ENCODE assay signal across 8 mouse cellular contexts in the genomic region with DNA sequence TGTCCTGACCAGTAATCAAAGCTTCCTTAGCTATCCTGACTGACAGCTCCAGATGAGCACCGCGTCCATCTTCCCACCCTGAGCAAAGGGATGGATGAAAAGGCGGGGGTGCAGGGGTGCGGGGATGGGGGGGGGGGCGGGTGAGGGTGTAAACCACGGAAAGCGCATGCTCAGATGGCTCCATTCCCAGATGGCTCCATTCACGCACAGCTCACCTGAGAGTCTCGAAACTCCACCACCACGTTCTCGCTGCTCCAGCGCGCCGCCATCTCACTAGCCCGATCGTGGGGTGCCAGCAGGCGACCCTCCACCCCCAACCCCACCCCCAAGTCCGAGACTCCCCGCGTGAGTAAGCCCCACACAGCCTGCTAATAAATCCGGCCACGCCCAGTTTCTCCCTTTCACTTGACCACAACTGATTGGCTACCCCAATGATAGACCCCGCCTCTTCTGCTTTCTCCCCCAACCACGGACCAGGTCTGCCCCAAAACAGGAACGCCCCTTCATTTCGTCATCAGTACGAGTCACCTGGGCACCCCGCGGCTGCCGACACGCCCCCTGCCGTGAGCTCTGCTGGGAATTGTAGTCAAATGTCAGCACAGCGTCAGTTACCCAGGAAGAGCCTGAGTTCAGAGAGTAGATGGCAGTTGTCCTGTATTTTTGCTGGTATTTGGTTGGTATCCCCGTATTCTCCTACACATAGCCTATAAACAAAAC. TPM values are rescaled to one million over a fixed set of nuclear protein-coding genes. Genes with fewer than 3 reads are reported as not detected.
DNase-seq lines count a peak whose midpoint lies in the region; ATAC-seq lines count a peak whose summit lies in the region.

Gene Wdr59, minus strand, starts transcription at position 380 of the 717 bp plus-strand sequence.

- H3K27me3 ChIP-seq in heart, embryonic 10.5 days (ENCODE audit: insufficient read depth, poor library complexity, severe bottlenecking), result no peaks in the 10 kb centered on the region
- no peaks in the 10 kb centered on the region for H3K27me3 ChIP-seq in kidney, embryonic 15.5 days

- peak; percentile 100 for ATAC-seq in erythroblast, adult 5-6 weeks (replicated peaks; ENCODE audit: low FRiP score, poor library complexity, severe bottlenecking)
- peak; percentile 99 for ATAC-seq in kidney, embryonic 15.5 days (replicated peaks; ENCODE audit: low FRiP score)
- peak; percentile 99 for ATAC-seq in monocyte, adult 5-6 weeks (replicated peaks; ENCODE audit: insufficient number of reproducible peaks, low FRiP score, low TSS enrichment, poor library complexity, severe bottlenecking)

- H3K4me1 ChIP-seq in heart, embryonic 10.5 days, result peaks cover 6% of the 10 kb centered on the region; the same call in 1 of the 2 replicates
- peaks cover 11% of the 10 kb centered on the region for H3K4me1 ChIP-seq in kidney, embryonic 15.5 days

- peak within 1 kb of the TSS; percentile 68 for H3K4me2 ChIP-seq in kidney, embryonic 15.5 days

- DNase-seq in B cell, adult 2 months, result peak; percentile 97 to 99
- peak; percentile 100 for DNase-seq in brain, adult 2 months (ENCODE audit: low read depth, low spot score)
- DNase-seq in heart, embryonic 10.5 days (ENCODE audit: low spot score), result peak; percentile 99
- DNase-seq in liver, result peak; percentile 96
- peak; percentile 97 to 98 for DNase-seq in spleen, postnatal 4 days (ENCODE audit: low spot score in 2 of 2)

- peaks cover 3% of the 10 kb centered on the region; the same call in 1 of the 2 replicates for H3K36me3 ChIP-seq in heart, embryonic 10.5 days
- H3K36me3 ChIP-seq in kidney, embryonic 15.5 days, result no peaks in the 10 kb centered on the region; the same call in 1 of the 2 replicates

- H3K9me3 ChIP-seq in heart, embryonic 10.5 days, result no peaks in the 10 kb centered on the region
- H3K9me3 ChIP-seq in kidney, embryonic 15.5 days (replicated peaks), result no peaks in the 10 kb centered on the region

- H3K27ac ChIP-seq in heart, embryonic 10.5 days, result peak within 1 kb of the TSS; percentile 87
- peak within 1 kb of the TSS; percentile 13; the same call in 1 of the 2 replicates for H3K27ac ChIP-seq in kidney, embryonic 15.5 days

- under 1% methylated on average over 34 of the region's 34 CpGs for WGBS in heart, embryonic 10.5 days
- under 1% methylated on average over 34 of the region's 34 CpGs for WGBS in kidney, embryonic 15.5 days

- H3K4me3 ChIP-seq in heart, embryonic 10.5 days, result peak within 1 kb of the TSS; percentile 78
- H3K4me3 ChIP-seq in kidney, embryonic 15.5 days (replicated peaks), result peak within 1 kb of the TSS; percentile 81

- H3K9ac ChIP-seq in kidney, embryonic 15.5 days, result peak within 1 kb of the TSS; percentile 59

RNA-seq across cellular contexts. Expression of gene Wdr59, which starts in this region (rescaled TPM):
- 1.7 and 3.1 TPM in 2 replicates for total RNA-seq in erythroblast, adult 5-6 weeks (2015; ENCODE audit: low replicate concordance)
- total RNA-seq in erythroblast, adult 5-6 weeks (2017; ENCODE audit: low replicate concordance), result 2.0 and 3.3 TPM in 2 replicates
- 4.4 and 5.9 TPM in 2 replicates for polyA plus RNA-seq in heart, embryonic 10.5 days (2016; fragmentation: Nextera tagmentation; extraction: Ambion mirVana)
- 6.7 and 7.0 TPM in 2 replicates for polyA plus RNA-seq in kidney, embryonic 15.5 days (2015; fragmentation: Nextera tagmentation; extraction: Ambion mirVana)
- total RNA-seq in monocyte, adult 5-6 weeks (2017), result 2.0 to 3.9 TPM (median 2.7 TPM) in 3 replicates

Comparison
In these comparisons a context has a peak if more than half of its experiments do, and no peak if none do; other contexts are left out.
1. Peak in every context shown above with its lines: DNase-seq, ATAC-seq, H3K4me3 ChIP-seq and H3K27ac ChIP-seq.